Mouse (Mus musculus): ENCODE results near the gene Tex9.
"Not testable (repeated sequence)": the region's sequence is repeated elsewhere in the genome, so short reads cannot be mapped to it uniquely, and the experiment has no call there.

Tex9 gene

GRCm38 (mm10) chr9:72479276-72479675 is 12.7 kb downstream of the Tex9 start:
- no peak for DNase-seq (ENCODE audit: low spot score)

GRCm38 (mm10) chr9:72477306-72477705 is 14.7 kb downstream of the Tex9 start:
- no peak for DNase-seq (ENCODE audit: low spot score)

GRCm38 (mm10) chr9:72475511-72475910 is 16.5 kb downstream of the Tex9 start:
- DNase-seq (ENCODE audit: low spot score) = no peak

GRCm38 (mm10) chr9:72469851-72470250 is 22.2 kb downstream of the Tex9 start:
- no peak for DNase-seq (ENCODE audit: low spot score)

- no peak for DNase-seq (ENCODE audit: low spot score)
Observed at GRCm38 (mm10) chr9:72468616-72469015, 23.4 kb downstream of the Tex9 start.

- peak; percentile 58 for DNase-seq (ENCODE audit: low spot score)
Observed at GRCm38 (mm10) chr9:72467551-72468407, 24.2 kb downstream of the Tex9 start.

- peak; percentile 23 for DNase-seq (ENCODE audit: low spot score)
Observed at GRCm38 (mm10) chr9:72465754-72466181, 26.2 kb downstream of the Tex9 start.

- no peak for DNase-seq (ENCODE audit: low spot score)
Observed at GRCm38 (mm10) chr9:72464806-72465205, 27.2 kb downstream of the Tex9 start.

- no peak for DNase-seq (ENCODE audit: low spot score)
Observed at GRCm38 (mm10) chr9:72462427-72462826, 29.6 kb downstream of the Tex9 start.

GRCm38 (mm10) chr9:72460767-72461166 is 31.2 kb downstream of the Tex9 start:
- no peak for DNase-seq (ENCODE audit: low spot score)

GRCm38 (mm10) chr9:72459703-72460102 is 32.3 kb downstream of the Tex9 start:
- DNase-seq (ENCODE audit: low spot score) = no peak

GRCm38 (mm10) chr9:72458233-72458632 is 33.8 kb downstream of the Tex9 start:
- peak; percentile 68 for DNase-seq (ENCODE audit: low spot score)

GRCm38 (mm10) chr9:72456374-72456773 is 35.6 kb downstream of the Tex9 start:
- no peak for DNase-seq (ENCODE audit: low spot score)

- DNase-seq (ENCODE audit: low spot score) = not testable (repeated sequence)
Observed at GRCm38 (mm10) chr9:72454281-72454680, 37.7 kb downstream of the Tex9 start.

- DNase-seq (ENCODE audit: low spot score) = no peak
Observed at GRCm38 (mm10) chr9:72451111-72451510, 40.9 kb downstream of the Tex9 start.

GRCm38 (mm10) chr9:72450363-72450762 is 41.6 kb downstream of the Tex9 start:
- no peak for DNase-seq (ENCODE audit: low spot score)

GRCm38 (mm10) chr9:72449841-72450240 is 42.2 kb downstream of the Tex9 start:
- no peak for DNase-seq (ENCODE audit: low spot score)

- peak; percentile 37 for DNase-seq (ENCODE audit: low spot score)
Observed at GRCm38 (mm10) chr9:72449367-72449766, 42.6 kb downstream of the Tex9 start.

GRCm38 (mm10) chr9:72448026-72448425 is 44.0 kb downstream of the Tex9 start:
- peak; percentile 68 for DNase-seq (ENCODE audit: low spot score)

GRCm38 (mm10) chr9:72441927-72442715 is 49.9 kb downstream of the Tex9 start:
- no peak for DNase-seq (ENCODE audit: low spot score)

GRCm38 (mm10) chr9:72440948-72441926 is 50.8 kb downstream of the Tex9 start:
- DNase-seq (ENCODE audit: low spot score) = no peak

GRCm38 (mm10) chr9:72440358-72440757 is 51.7 kb downstream of the Tex9 start:
- DNase-seq (ENCODE audit: low spot score) = no peak

All from lung, postnatal 25 days (tissue).